Mouse (Mus musculus): ENCODE data around the gene Vmn1r227.

Gene Vmn1r227

DNA sequence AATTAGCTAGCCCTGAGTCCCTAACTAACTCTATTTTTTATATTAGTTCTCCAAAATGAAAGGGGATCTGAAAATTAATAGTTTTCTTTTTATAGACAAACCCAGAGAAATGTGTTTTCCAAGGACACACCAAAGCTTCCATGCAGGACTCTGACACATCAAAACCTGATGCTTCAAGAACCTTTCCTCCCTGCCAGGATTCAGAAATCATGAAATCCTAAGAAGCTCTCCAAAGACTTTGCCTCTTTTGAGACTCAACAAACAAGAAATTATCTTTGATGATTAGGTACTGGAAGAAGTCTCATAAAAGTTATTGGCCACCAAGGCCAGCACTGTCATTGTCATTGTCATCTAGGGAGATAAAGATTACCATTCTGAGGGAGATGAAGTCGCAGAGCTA lies at the start of gene Vmn1r227:
Gene Vmn1r227 (plus strand): TSS at position 301 of the 400 bp plus-strand sequence.
- DNase-seq (ENCODE audit: low read depth, low spot score): no peak

DNA sequence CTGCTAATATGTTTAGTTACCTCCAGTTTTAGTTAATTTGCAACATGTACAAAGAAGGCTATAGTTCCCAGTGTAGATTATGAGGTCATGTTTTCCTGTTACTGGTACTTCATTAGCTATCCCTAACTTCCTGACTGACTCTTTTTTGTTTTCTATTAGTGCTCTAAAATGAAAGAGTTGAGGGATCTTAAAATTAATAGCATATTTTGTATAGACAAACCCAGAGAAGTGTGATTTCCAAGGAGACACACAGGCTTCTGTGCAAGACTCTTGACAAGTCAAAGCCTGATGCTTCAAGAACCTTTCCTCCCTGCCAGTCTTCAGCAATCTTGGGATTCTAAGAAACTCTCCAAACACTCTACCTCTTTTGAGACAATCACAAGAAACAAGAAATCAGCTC lies 47.1 kb upstream of the Vmn1r227 start, which contains the start of gene Vmn1r226:
Gene Vmn1r226 (plus strand): TSS at position 301 of the 400 bp plus-strand sequence.
- no peak for DNase-seq (ENCODE audit: low read depth, low spot score)

DNA sequence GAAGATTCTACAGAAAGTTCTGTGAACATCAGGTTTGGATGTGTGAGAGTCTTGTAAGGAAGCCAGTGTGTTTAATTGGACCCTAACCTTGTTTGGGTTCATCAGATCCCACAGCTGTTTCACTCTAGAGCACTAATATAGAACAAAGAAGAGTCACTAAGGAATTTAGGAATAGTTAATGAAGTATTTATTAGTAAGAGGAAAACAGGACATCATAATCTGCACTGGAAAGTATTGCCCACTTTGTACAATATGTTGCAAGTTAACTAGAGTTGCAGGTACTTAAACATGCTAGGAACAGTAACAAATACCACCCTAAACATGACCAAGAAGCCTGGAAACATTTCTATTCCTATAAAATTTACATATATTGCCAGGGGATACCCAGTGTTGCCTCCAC lies 56.4 kb downstream of the Vmn1r227 start, which contains the start of gene Vmn1r228:
Gene Vmn1r228 (minus strand): TSS at position 101 of the 400 bp plus-strand sequence.
- no peak for DNase-seq (ENCODE audit: low read depth, low spot score)

Data from ZHBTc4 (cell line).